Mouse (Mus musculus): Measurements from ENCODE around the gene Gsdma.

DNA sequence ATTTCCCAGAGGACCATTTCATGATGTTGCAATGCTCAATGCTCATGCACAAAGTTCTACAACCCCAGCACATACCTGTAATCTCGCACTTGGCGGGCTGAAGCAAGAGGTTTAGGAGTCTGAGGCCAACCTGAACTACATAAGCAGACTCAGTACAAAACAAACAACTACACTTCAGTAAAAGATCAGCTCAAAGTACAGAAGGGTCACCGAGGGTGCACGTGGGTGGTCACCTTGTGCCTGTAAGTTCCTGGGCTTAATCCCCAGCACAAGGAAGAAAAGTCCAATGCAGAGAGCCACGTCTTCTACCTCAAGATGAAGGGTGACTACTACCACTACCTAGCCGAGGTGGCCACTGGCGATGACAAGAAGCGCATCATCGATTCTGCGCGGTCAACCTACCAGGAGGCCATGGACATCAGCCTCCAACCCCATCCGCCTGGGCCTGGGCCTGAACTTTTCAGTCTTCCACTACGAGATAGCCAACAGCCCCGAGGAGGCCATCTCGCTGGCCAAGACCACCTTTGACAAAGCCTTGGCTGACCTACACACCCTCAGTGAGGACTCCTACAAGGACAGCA, 61.9 kb downstream of the Gsdma start:
- TF ChIP-seq EP300 (IDR thresholded peaks at IDR 0.05; ENCODE audit: insufficient read depth, low read depth, low read length), result no peak
- no peak for TF ChIP-seq POLR2A (IDR thresholded peaks at IDR 0.05; ENCODE audit: insufficient read depth, low read length)

All from ES-Bruce4 (cell line).